Mouse (Mus musculus) cerebellum, postnatal 14 days (tissue): ENCODE results near the gene Gm17027.
"Not testable (repeated sequence)": the region's sequence is repeated elsewhere in the genome, so short reads cannot be mapped to it uniquely, and the experiment has no call there.

Source experiments
- DNase-seq, 2 experiments: peaks; one replicate each; pipeline ENCODE4 v3.0.0; 2021; ENCODE audit warnings: mixed read lengths in 2 of 2

Gene Gm17027

GRCm38 (mm10) chr14:42162522-42162921 lies at the start of gene Gm17027:
TSS of gene Gm17027 (minus strand) at chr14:42162622.
- DNase-seq, result not testable (repeated sequence)

GRCm38 (mm10) chr14:42190691-42191090 lies 28.3 kb upstream of the Gm17027 start, which contains the start of gene Gm3573:
TSS of gene Gm3573 (minus strand) at chr14:42190791.
- DNase-seq, result not testable (repeated sequence)

GRCm38 (mm10) chr14:42183936-42184335 lies 21.5 kb upstream of the Gm17027 start:
- DNase-seq, result not testable (repeated sequence)

GRCm38 (mm10) chr14:42134571-42134970 lies 27.9 kb downstream of the Gm17027 start:
- not testable (repeated sequence) for DNase-seq

- DNase-seq, result not testable (repeated sequence)
Observed at GRCm38 (mm10) chr14:42133806-42134205, 28.6 kb downstream of the Gm17027 start.

GRCm38 (mm10) chr14:42117269-42117668 lies 45.2 kb downstream of the Gm17027 start, which contains the start of gene Gm7951:
TSS of gene Gm7951 (minus strand) at chr14:42117369.
- not testable (repeated sequence) for DNase-seq
